Mouse (Mus musculus): ENCODE measurements around the gene Hipk2.

DNA sequence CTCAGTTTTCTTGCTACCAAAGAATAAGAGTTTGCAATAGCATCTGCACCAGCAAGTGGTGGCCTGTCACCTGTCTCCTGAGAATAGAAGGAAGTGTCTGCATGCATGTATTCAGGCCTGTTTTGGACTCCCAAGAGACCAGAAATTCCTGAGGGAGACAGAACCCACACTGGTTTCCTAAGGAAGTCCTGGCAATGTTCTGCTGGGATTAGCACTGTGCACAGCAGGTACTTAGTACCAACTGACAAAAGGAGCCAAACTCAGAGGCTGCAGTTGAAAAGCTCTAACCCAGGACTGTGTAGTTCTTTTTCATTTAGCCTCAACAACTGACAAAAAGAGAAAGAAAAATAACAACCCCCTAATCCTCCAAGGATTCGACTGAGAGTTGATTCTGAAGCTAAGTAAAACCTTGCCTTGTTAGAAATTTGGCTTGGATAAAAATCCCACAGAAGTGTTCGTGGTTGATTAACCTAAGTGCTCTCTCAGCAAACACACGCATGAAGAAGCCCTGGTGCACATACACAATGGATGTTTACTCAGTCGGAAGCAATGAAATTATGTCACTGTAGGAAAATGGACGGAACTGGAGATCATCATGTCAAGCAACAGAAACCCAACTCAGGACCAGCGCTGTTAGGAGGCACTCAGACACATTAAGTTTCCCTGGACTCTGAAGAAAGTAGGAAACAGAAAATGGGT lies 115.9 kb downstream of the Hipk2 start:
- TF ChIP-seq POLR2A (IDR thresholded peaks at IDR 0.05; ENCODE audit: control insufficient read depth, low read depth, low read length) = no peak
- TF ChIP-seq CTCF (IDR thresholded peaks at IDR 0.05; ENCODE audit: control insufficient read depth, insufficient read depth, insufficient replicate concordance, low read depth, low read length) = no peak

Measured in testis, adult 2 months (tissue).